ENCODE assay signal across 10 mouse cellular contexts in genomic region chr4:63622378-63622835, GRCm38 (mm10). TPM values are rescaled to one million over a fixed set of nuclear protein-coding genes. Genes with fewer than 3 reads are reported as not detected.
A peak's percentile ranks its signal among the peaks of the same experiment; 100 is the strongest.
DNase-seq lines count a peak whose midpoint lies in the region; TF ChIP-seq lines count a peak whose summit lies in the region.
"Had no signal": no experiment of that assay in that cellular context is flagged by ENCODE, and none has a peak within 500 bp of the region (broad histone marks: within the 10 kb centered on the region; RNA-seq: fewer than 3 reads in every experiment).

Gene Tex48, minus strand, starts transcription at chr4:63622428.

- intact Hi-C loops in left cerebral cortex, adult 2 months (cut with DNase I) = loop anchor here (5.0 to 10.0 kb wide), 2 partner anchors 220 to 322 kb away; no protein-coding TSS in a partner anchor
- intact Hi-C loops in left cerebral cortex, postnatal 25 days (cut with DNase I) = loop anchor here (5.0 kb wide), 1 partner anchor 220 kb away; no protein-coding TSS in a partner anchor

- H3K27ac ChIP-seq in left cerebral cortex, adult 2 months = no peak within 1 kb of the TSS
- H3K27ac ChIP-seq: macrophage had no signal

- TF ChIP-seq CTCF in left cerebral cortex, adult 2 months (IDR thresholded peaks at IDR 0.05) = peak; percentile 37

- peak; percentile 38 for DNase-seq in adrenal gland, postnatal 10 days
- no peak for DNase-seq in adrenal gland, postnatal 4 days (ENCODE audit: low spot score in 2 of 2)
- DNase-seq in left cerebral cortex, adult 2 months (ENCODE audit: extremely low spot score in 1 of 2, low spot score in 2 of 2) = no peak
- DNase-seq in left cerebral cortex, postnatal 25 days (ENCODE audit: low spot score in 2 of 2) = no peak
- DNase-seq in adrenal gland, postnatal 25 days = peak; percentile 33
- DNase-seq in lung, postnatal 10 days = peak; percentile 35
- no peak for DNase-seq in right cerebral cortex, adult 18-20 months
- DNase-seq in MN1 (ENCODE audit: low spot score) = no peak

- no peak within 1 kb of the TSS for H3K4me3 ChIP-seq in left cerebral cortex, adult 2 months

RNA-seq across cellular contexts. Expression of gene Tex48, which starts in this region (rescaled TPM):
- not detected for total RNA-seq in adrenal gland, postnatal 10 days (2021)
- not detected for total RNA-seq in adrenal gland, postnatal 4 days (2021)
- total RNA-seq in left cerebral cortex, adult 2 months (2021) = not detected
- not detected for total RNA-seq in left cerebral cortex, postnatal 25 days (2021)
- not detected in 2 replicates for total RNA-seq in adrenal gland, postnatal 25 days (2021)
- total RNA-seq: heart, adult 18-20 months had no signal

Comparison
In these comparisons a context has a peak if more than half of its experiments do, and no peak if none do; other contexts are left out.
1. Peak in DNase-seq in adrenal gland, postnatal 10 days; RNA of the gene not detected or under 1 TPM.
2. Peak in DNase-seq in adrenal gland, postnatal 25 days; RNA of the gene not detected or under 1 TPM.